Mouse (Mus musculus): ENCODE data around the gene Gm6482. TPM values are rescaled to one million over a fixed set of nuclear protein-coding genes. Genes with fewer than 3 reads are reported as not detected.
"Not testable (repeated sequence)": the region's sequence is repeated elsewhere in the genome, so short reads cannot be mapped to it uniquely, and the experiment has no call there.

Gm6482 gene
- total RNA-seq (2014; fragmentation: Nextera tagmentation): not detected in 2 replicates
- total RNA-seq (2017): not detected in 2 replicates

DNA sequence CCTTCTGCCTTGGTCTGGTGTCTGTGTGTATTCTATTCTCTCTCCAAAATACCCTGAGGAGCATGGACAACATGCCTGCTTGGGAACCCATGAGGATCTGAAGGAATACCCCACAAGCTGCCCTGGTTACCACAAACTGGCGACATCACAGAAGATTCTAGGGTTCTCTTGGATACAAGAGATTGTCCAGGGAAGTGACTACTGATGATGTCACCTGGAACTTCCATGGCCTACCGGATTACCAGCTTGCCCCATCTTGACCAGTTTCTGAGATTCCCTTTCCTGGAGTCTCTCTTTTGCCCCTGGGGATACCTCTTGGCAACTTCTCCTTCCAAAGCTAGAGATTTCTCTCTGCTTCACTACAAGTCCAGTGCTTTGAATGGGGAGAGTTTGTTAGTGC lies at the start of gene Gm6482:
Gm6482 (minus strand) TSS at position 101 of the 400 bp plus-strand sequence.
- ATAC-seq (replicated peaks; ENCODE audit: low FRiP score, low TSS enrichment, poor library complexity, severe bottlenecking): not testable (repeated sequence)

DNA sequence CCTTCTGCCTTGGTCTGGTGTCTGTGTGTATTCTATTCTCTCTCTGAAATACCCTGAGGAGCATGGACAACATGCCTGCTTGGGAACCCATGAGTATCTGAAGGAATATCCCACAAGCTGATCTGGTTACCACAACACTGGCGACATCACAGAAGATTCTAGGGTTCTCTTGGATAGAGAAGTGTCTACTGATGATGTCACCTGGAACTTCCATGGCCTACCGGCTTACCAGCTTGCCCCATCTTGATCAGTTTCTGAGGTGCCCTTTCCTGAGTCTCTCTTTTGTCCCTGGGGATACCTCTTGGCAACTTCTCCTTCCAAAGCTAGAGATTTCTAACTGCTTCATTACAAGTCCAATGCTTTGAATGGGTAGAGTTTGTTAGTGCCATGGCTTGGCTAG lies 45.3 kb upstream of the Gm6482 start, which contains the start of gene Gm7954:
Gm7954 (minus strand) TSS at position 101 of the 400 bp plus-strand sequence.
- ATAC-seq (replicated peaks; ENCODE audit: low FRiP score, low TSS enrichment, poor library complexity, severe bottlenecking): not testable (repeated sequence)

DNA sequence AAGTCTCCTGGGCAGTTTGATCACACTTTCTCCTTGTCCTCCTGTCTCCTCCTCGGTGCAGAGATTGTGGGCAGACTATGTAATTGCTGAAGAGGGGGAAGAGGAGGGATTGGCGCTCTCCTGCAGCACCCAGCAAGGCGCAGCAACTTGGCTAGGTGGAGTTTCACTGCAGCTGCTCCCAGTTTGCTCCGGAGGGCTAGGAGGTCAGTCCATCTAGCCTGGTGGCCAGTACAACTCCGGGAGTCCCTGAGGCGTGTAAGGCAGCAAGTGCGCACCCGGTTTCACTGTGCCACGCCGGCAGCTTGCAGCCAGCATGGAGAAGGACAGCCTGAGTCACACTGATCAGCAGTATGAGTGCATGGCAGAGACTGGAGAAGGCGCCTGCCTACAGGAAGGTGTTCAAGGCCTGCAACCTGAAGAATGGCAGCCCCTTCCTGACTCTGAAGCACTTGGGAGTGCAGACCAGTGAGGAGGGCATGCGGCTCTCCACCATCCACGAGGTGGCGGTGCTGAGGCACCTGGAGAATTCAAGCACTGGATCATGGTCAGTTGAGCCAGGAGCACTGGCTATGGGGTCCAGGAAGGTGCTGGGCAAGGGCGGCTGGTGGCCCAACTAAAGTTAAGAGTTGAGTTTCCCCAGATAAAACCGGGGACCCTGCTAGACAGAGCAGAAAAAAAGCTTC lies 17.5 kb upstream of the Gm6482 start:
- ATAC-seq (replicated peaks; ENCODE audit: low FRiP score, low TSS enrichment, poor library complexity, severe bottlenecking): not testable (repeated sequence)

DNA sequence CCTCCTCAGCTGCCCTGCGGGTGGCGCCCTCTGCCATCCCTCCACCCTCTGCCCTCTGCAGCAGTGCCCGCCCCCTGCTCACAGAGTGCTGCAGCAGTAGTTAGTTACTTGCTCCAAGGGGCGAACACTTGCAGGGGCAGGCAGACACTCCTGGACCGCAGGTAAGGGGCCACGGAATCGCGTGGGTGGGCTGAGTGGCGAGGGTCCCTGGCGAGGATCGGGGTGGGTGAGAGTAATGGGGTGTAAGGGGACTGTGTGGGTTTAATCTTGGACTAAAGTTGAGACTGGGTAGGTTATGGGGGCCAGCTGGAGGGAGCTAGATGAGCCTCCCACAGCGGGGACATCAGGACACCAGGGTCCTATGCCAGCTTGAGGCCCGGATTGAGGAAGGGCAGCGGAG lies 16.6 kb upstream of the Gm6482 start:
- ATAC-seq (replicated peaks; ENCODE audit: low FRiP score, low TSS enrichment, poor library complexity, severe bottlenecking): not testable (repeated sequence)

DNA sequence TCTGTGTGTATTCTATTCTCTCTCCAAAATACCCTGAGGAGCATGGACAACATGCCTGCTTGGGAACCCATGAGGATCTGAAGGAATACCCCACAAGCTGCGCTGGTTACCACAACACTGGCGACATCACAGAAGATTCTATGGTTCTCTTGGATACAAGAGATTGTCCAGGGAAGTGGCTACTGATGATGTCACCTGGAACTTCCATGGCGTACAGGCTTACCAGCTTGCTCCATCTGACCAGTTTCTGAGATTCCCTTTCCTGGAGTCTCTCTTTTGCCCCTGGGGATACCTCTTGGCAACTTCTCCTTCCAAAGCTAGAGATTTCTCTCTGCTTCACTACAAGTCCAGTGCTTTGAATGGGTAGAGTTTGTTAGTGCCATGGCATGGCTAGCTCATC lies 21.8 kb downstream of the Gm6482 start, which contains the start of gene Gm7945:
Gm7945 (minus strand) TSS at position 101 of the 400 bp plus-strand sequence.
- ATAC-seq (replicated peaks; ENCODE audit: low FRiP score, low TSS enrichment, poor library complexity, severe bottlenecking): not testable (repeated sequence)

Other genes starting within 250 kb of the Gm6482 start
- gene Sftpd, start 223.1 kb downstream of the Gm6482 start, total RNA-seq (2014; fragmentation: Nextera tagmentation): not detected in 2 replicates
- gene Sftpd, start 223.1 kb downstream of the Gm6482 start, total RNA-seq (2017): not detected in 2 replicates
- not detected in 2 replicates for gene Gm2832, start 129.5 kb downstream of the Gm6482 start, total RNA-seq (2014; fragmentation: Nextera tagmentation)
- not detected in 2 replicates for gene Gm2832, start 129.5 kb downstream of the Gm6482 start, total RNA-seq (2017)
- not detected in 2 replicates for gene Gm5798, start 59.7 kb downstream of the Gm6482 start, total RNA-seq (2014; fragmentation: Nextera tagmentation)
- not detected in 2 replicates for gene Gm5798, start 59.7 kb downstream of the Gm6482 start, total RNA-seq (2017)
- not detected in 2 replicates for gene Gm7945, start 21.9 kb downstream of the Gm6482 start, total RNA-seq (2014; fragmentation: Nextera tagmentation)
- gene Gm7945, start 21.9 kb downstream of the Gm6482 start, total RNA-seq (2017): not detected in 2 replicates
- not detected in 2 replicates for gene Gm7954, start 45.2 kb upstream of the Gm6482 start, total RNA-seq (2014; fragmentation: Nextera tagmentation)
- not detected in 2 replicates for gene Gm7954, start 45.2 kb upstream of the Gm6482 start, total RNA-seq (2017)
- gene Gm3486, start 81.2 kb upstream of the Gm6482 start, total RNA-seq (2014; fragmentation: Nextera tagmentation): not detected in 2 replicates
- not detected in 2 replicates for gene Gm3486, start 81.2 kb upstream of the Gm6482 start, total RNA-seq (2017)
- gene Gm7970, start 147.3 kb upstream of the Gm6482 start, total RNA-seq (2014; fragmentation: Nextera tagmentation): not detected in 2 replicates
- not detected in 2 replicates for gene Gm7970, start 147.3 kb upstream of the Gm6482 start, total RNA-seq (2017)
- not detected in 2 replicates for gene 1700049E17Rik2, start 164.9 kb upstream of the Gm6482 start, total RNA-seq (2014; fragmentation: Nextera tagmentation)
- gene 1700049E17Rik2, start 164.9 kb upstream of the Gm6482 start, total RNA-seq (2017): not detected in 2 replicates
- not detected in 2 replicates for gene Gm3072, start 216.3 kb upstream of the Gm6482 start, total RNA-seq (2014; fragmentation: Nextera tagmentation)
- gene Gm3072, start 216.3 kb upstream of the Gm6482 start, total RNA-seq (2017): not detected in 2 replicates
- not detected in 2 replicates for gene Gm3676, start 238.2 kb upstream of the Gm6482 start, total RNA-seq (2014; fragmentation: Nextera tagmentation)
- not detected in 2 replicates for gene Gm3676, start 238.2 kb upstream of the Gm6482 start, total RNA-seq (2017)

All from megakaryocyte-erythroid progenitor cell, adult 5-6 weeks (primary cell).